ENCODE assay signal across 28 mouse cellular contexts in genomic region chr12:59539788-59540187, GRCm38 (mm10).
A peak's percentile ranks its signal among the peaks of the same experiment; 100 is the strongest.
DNase-seq lines count a peak whose midpoint lies in the region; ATAC-seq lines count a peak whose summit lies in the region.
"Had no signal": no experiment of that assay in that cellular context is flagged by ENCODE, and none has a peak within 500 bp of the region (broad histone marks: within the 10 kb centered on the region; RNA-seq: fewer than 3 reads in every experiment).

No protein-coding gene starts in this region.

- no peak overlapping the region for H3K4me3 ChIP-seq in kidney, embryonic 16.5 days (ENCODE audit: low read length)
- H3K4me3 ChIP-seq: embryonic facial prominence, embryonic 10.5 days; embryonic facial prominence, embryonic 13.5 days; erythroblast, embryonic 14.5 days; forebrain, embryonic 12.5 days; forebrain, embryonic 15.5 days; heart, embryonic 12.5 days; heart, embryonic 15.5 days; hindbrain, embryonic 10.5 days; hindbrain, embryonic 13.5 days had no signal

- no peak overlapping the region for H3K4me2 ChIP-seq in kidney, embryonic 16.5 days (replicated peaks; ENCODE audit: low read depth, low read length)
- H3K4me2 ChIP-seq: embryonic facial prominence, embryonic 13.5 days; forebrain, embryonic 12.5 days; forebrain, embryonic 15.5 days; heart, embryonic 12.5 days; heart, embryonic 15.5 days; hindbrain, embryonic 13.5 days had no signal

- no peak overlapping the region for H3K9ac ChIP-seq in kidney, embryonic 16.5 days (replicated peaks; ENCODE audit: low read length)
- H3K9ac ChIP-seq: embryonic facial prominence, embryonic 13.5 days; forebrain, embryonic 12.5 days; forebrain, embryonic 15.5 days; heart, embryonic 12.5 days; heart, embryonic 15.5 days; hindbrain, embryonic 13.5 days had no signal

- H3K27me3 ChIP-seq in kidney, embryonic 16.5 days (ENCODE audit: insufficient read depth, low read length) = no peaks in the 10 kb centered on the region
- H3K27me3 ChIP-seq: embryonic facial prominence, embryonic 13.5 days; forebrain, embryonic 12.5 days; forebrain, embryonic 15.5 days; heart, embryonic 12.5 days; heart, embryonic 15.5 days; hindbrain, embryonic 13.5 days had no signal

- peak; percentile 15 to 42 for DNase-seq in frontal cortex, postnatal 36 days (ENCODE audit: low spot score in 2 of 2)
- no peak for DNase-seq in frontal cortex, postnatal 25 days (ENCODE audit: low spot score in 2 of 2)
- peak; percentile 43 for DNase-seq in right cerebral cortex, adult 18-20 months
- DNase-seq in right cerebral cortex, postnatal 14 days = no peak
- DNase-seq in left cerebral cortex, postnatal 36 days (ENCODE audit: low spot score in 2 of 2) = peak; percentile 15 to 22
- DNase-seq: adrenal gland, adult 2 months; adrenal gland, postnatal 14 days; cerebellum, adult 11-12 months; cerebellum, adult 8-10 months; cerebellum, postnatal 10 days; cerebellum, postnatal 36 days; embryo, embryonic 11 days; gastrocnemius, postnatal 25 days; heart, adult 18-20 months; heart, postnatal 10 days; heart, postnatal 36 days had no signal

- intact Hi-C loops in left cerebral cortex, postnatal 36 days (cut with DNase I) = no loop called here

- 72% methylated on average over 2 of the region's 2 CpGs for WGBS in kidney, embryonic 16.5 days

- H3K27ac ChIP-seq in kidney, embryonic 16.5 days (ENCODE audit: low read length) = no peak overlapping the region
- H3K27ac ChIP-seq: embryonic facial prominence, embryonic 10.5 days; embryonic facial prominence, embryonic 13.5 days; forebrain, embryonic 12.5 days; forebrain, embryonic 15.5 days; heart, embryonic 15.5 days; hindbrain, embryonic 10.5 days; hindbrain, embryonic 13.5 days had no signal

- no peaks in the 10 kb centered on the region for H3K9me3 ChIP-seq in kidney, embryonic 16.5 days (ENCODE audit: low read length)
- H3K9me3 ChIP-seq: embryonic facial prominence, embryonic 10.5 days; embryonic facial prominence, embryonic 13.5 days; forebrain, embryonic 12.5 days; forebrain, embryonic 15.5 days; heart, embryonic 12.5 days; heart, embryonic 15.5 days; hindbrain, embryonic 10.5 days; hindbrain, embryonic 13.5 days had no signal

- H3K4me1 ChIP-seq in kidney, embryonic 16.5 days (ENCODE audit: insufficient read depth, low read length) = no peaks in the 10 kb centered on the region
- H3K4me1 ChIP-seq: embryonic facial prominence, embryonic 10.5 days; embryonic facial prominence, embryonic 13.5 days; forebrain, embryonic 12.5 days; forebrain, embryonic 15.5 days; heart, embryonic 12.5 days; heart, embryonic 15.5 days; hindbrain, embryonic 10.5 days; hindbrain, embryonic 13.5 days had no signal

- ATAC-seq in kidney, embryonic 16.5 days (ENCODE audit: low FRiP score, low TSS enrichment) = no peak
- ATAC-seq: CD4-positive, CD25-positive, alpha-beta regulatory T cell, adult 4 months; forebrain, embryonic 15.5 days; hindbrain, embryonic 16.5 days had no signal

- H3K36me3 ChIP-seq in kidney, embryonic 16.5 days (ENCODE audit: insufficient read depth, low read length) = no peaks in the 10 kb centered on the region
- H3K36me3 ChIP-seq: embryonic facial prominence, embryonic 10.5 days; embryonic facial prominence, embryonic 13.5 days; forebrain, embryonic 12.5 days; forebrain, embryonic 15.5 days; heart, embryonic 12.5 days; heart, embryonic 15.5 days; hindbrain, embryonic 10.5 days; hindbrain, embryonic 13.5 days had no signal

Comparison
In these comparisons a context has a peak if more than half of its experiments do, and no peak if none do; other contexts are left out.
1. DNase-seq: peak in frontal cortex, postnatal 36 days (2 of 2), right cerebral cortex, adult 18-20 months (single experiment) and left cerebral cortex, postnatal 36 days (2 of 2); none in frontal cortex, postnatal 25 days (0 of 2) and right cerebral cortex, postnatal 14 days (single experiment).